ENCODE assay signal across 9 mouse cellular contexts in the genomic region with DNA sequence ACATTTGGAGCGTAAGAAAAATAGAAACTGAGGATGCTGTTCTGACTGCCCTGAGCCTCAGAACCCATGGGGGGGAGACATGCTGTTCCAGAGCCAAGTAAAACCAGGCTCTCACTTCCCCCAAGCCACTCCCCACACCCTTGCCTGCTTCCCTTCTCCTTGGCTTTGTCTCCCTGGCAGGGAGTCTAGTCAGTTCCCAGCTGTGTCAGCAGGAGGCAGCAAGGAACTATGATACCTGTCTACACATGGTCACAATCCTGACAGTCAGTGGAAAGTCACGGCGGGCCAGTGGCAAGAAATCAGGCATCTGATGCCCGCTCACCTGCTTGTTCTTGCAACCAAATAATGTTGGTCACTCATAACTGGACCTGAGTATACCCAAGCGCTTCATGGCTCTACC. TPM values are rescaled to one million over a fixed set of nuclear protein-coding genes. Genes with fewer than 3 reads are reported as not detected.
DNase-seq lines count a peak whose midpoint lies in the region; ATAC-seq and TF ChIP-seq lines count a peak whose summit lies in the region.
"Had no signal": no experiment of that assay in that cellular context is flagged by ENCODE, and none has a peak within 500 bp of the region (broad histone marks: within the 10 kb centered on the region; RNA-seq: fewer than 3 reads in every experiment).

No protein-coding gene starts in this region.

- peak; percentile 33; the same call in 1 of the 2 replicates for TF ChIP-seq CTCF in hindbrain, postnatal 0 days (IDR thresholded peaks at IDR 0.05; ENCODE audit: low read depth)
- TF ChIP-seq CTCF in ES-Bruce4 (IDR thresholded peaks at IDR 0.05; ENCODE audit: low read depth, low read length): peak; percentile 47

- H3K9me3 ChIP-seq in hindbrain, postnatal 0 days (ENCODE audit: low read length): no peaks in the 10 kb centered on the region
- no peaks in the 10 kb centered on the region for H3K9me3 ChIP-seq in hindbrain, embryonic 11.5 days (ENCODE audit: control insufficient read depth, low read length)
- H3K9me3 ChIP-seq in ES-Bruce4 (replicated peaks; ENCODE audit: control insufficient read depth, insufficient read depth, low read length, poor library complexity, severe bottlenecking): no peaks in the 10 kb centered on the region
- H3K9me3 ChIP-seq: heart, embryonic 10.5 days had no signal

- H3K36me3 ChIP-seq in hindbrain, postnatal 0 days (ENCODE audit: insufficient read depth, low read length): no peaks in the 10 kb centered on the region
- H3K36me3 ChIP-seq in hindbrain, embryonic 11.5 days (ENCODE audit: control insufficient read depth, insufficient read depth, low read length): no peaks in the 10 kb centered on the region
- H3K36me3 ChIP-seq in ES-Bruce4 (ENCODE audit: control insufficient read depth, insufficient read depth, low read length, poor library complexity, severe bottlenecking): no peaks in the 10 kb centered on the region
- H3K36me3 ChIP-seq: heart, embryonic 10.5 days had no signal

- H3K4me3 ChIP-seq in hindbrain, postnatal 0 days (ENCODE audit: low read length): no peak overlapping the region
- no peak overlapping the region for H3K4me3 ChIP-seq in hindbrain, embryonic 11.5 days (ENCODE audit: low read depth, low read length)
- H3K4me3 ChIP-seq in ES-Bruce4 (ENCODE audit: low read depth, low read length): no peak overlapping the region
- H3K4me3 ChIP-seq: heart, embryonic 10.5 days had no signal

- DNase-seq in hindbrain, postnatal 0 days (ENCODE audit: low spot score): no peak
- DNase-seq in hindbrain, embryonic 11.5 days (ENCODE audit: low spot score): no peak
- DNase-seq in forelimb bud, embryonic 11.5 days (ENCODE audit: low read depth, low spot score): peak; percentile 32
- peak; percentile 69 to 73 for DNase-seq in kidney, postnatal 4 days
- no peak for DNase-seq in urinary bladder, postnatal 14 days (ENCODE audit: low spot score)
- DNase-seq in adrenal gland, postnatal 25 days: no peak
- no peak for DNase-seq in layer of hippocampus, adult 8-10 months (ENCODE audit: low spot score in 2 of 2)

- H3K9ac ChIP-seq in hindbrain, postnatal 0 days (replicated peaks; ENCODE audit: low read length): no peak overlapping the region
- no peak overlapping the region for H3K9ac ChIP-seq in hindbrain, embryonic 11.5 days (ENCODE audit: low read depth, low read length)
- H3K9ac ChIP-seq in ES-Bruce4 (ENCODE audit: low read depth, poor library complexity, severe bottlenecking): no peak overlapping the region

- no peak for TF ChIP-seq POLR2A in ES-Bruce4 (IDR thresholded peaks at IDR 0.05; ENCODE audit: insufficient read depth, low read length)

- no peak for TF ChIP-seq EP300 in ES-Bruce4 (IDR thresholded peaks at IDR 0.05; ENCODE audit: insufficient read depth, low read depth, low read length)

- WGBS in hindbrain, postnatal 0 days: 60% methylated on average over 5 of the region's 5 CpGs
- WGBS in hindbrain, embryonic 11.5 days: 64% methylated on average over 5 of the region's 5 CpGs

- no peak overlapping the region for H3K4me2 ChIP-seq in hindbrain, postnatal 0 days (ENCODE audit: low read depth, low read length)
- H3K4me2 ChIP-seq in hindbrain, embryonic 11.5 days (replicated peaks; ENCODE audit: low read depth, low read length): no peak overlapping the region

- H3K4me1 ChIP-seq in hindbrain, postnatal 0 days (ENCODE audit: insufficient read depth, low read length): no peaks in the 10 kb centered on the region
- no peaks in the 10 kb centered on the region for H3K4me1 ChIP-seq in hindbrain, embryonic 11.5 days (replicated peaks; ENCODE audit: control insufficient read depth, insufficient read depth, low read length)
- no peaks in the 10 kb centered on the region for H3K4me1 ChIP-seq in ES-Bruce4 (ENCODE audit: control insufficient read depth, insufficient read depth, low read length)
- H3K4me1 ChIP-seq: heart, embryonic 10.5 days had no signal

- no peak overlapping the region for H3K27ac ChIP-seq in hindbrain, postnatal 0 days
- no peak overlapping the region for H3K27ac ChIP-seq in hindbrain, embryonic 11.5 days (ENCODE audit: low read depth, low read length)
- H3K27ac ChIP-seq in ES-Bruce4 (ENCODE audit: insufficient read depth, low read length): no peak overlapping the region
- H3K27ac ChIP-seq: heart, embryonic 10.5 days had no signal

- no peak for ATAC-seq in hindbrain, postnatal 0 days
- no peak for ATAC-seq in hindbrain, embryonic 11.5 days (ENCODE audit: low FRiP score)

- no peaks in the 10 kb centered on the region for H3K27me3 ChIP-seq in hindbrain, postnatal 0 days (ENCODE audit: insufficient read depth, low read length)
- H3K27me3 ChIP-seq in hindbrain, embryonic 11.5 days (ENCODE audit: control insufficient read depth, insufficient read depth, low read length): no peaks in the 10 kb centered on the region
- H3K27me3 ChIP-seq in ES-Bruce4 (ENCODE audit: control insufficient read depth, insufficient read depth, low read length, poor library complexity, severe bottlenecking): no peaks in the 10 kb centered on the region

RNA-seq across cellular contexts. Expression of a gene that starts 14.2 kb away (rescaled TPM):
- total RNA-seq in hindbrain, postnatal 0 days (2014; rRNA removed): 31.4 and 49.0 TPM in 2 replicates
- polyA plus RNA-seq in hindbrain, postnatal 0 days (2015; fragmentation: Nextera tagmentation; extraction: Ambion mirVana): 62.4 and 62.7 TPM in 2 replicates
- 75.6 and 78.7 TPM in 2 replicates for polyA plus RNA-seq in hindbrain, embryonic 11.5 days (2014; fragmentation: Nextera tagmentation; extraction: Ambion mirVana)
- 40.6 and 47.9 TPM in 2 replicates for polyA plus RNA-seq in ES-Bruce4 (2011; ENCODE audit: insufficient read depth, insufficient read length, low read depth, missing spikeins)
- total RNA-seq in adrenal gland, postnatal 25 days (2021): 50.6 and 66.8 TPM in 2 replicates
- 10 to 100 TPM; 24.5 to 31.8 (median 27.5) TPM for total RNA-seq in layer of hippocampus, adult 8-10 months (2022)

RNA-seq across cellular contexts. Expression of a gene that starts 16.0 kb away (rescaled TPM):
- total RNA-seq in hindbrain, postnatal 0 days (2014; rRNA removed): 0.52 and 1.3 TPM in 2 replicates
- 0.98 and 1.4 TPM in 2 replicates for polyA plus RNA-seq in hindbrain, postnatal 0 days (2015; fragmentation: Nextera tagmentation; extraction: Ambion mirVana)
- 0.29 and 1.7 TPM in 2 replicates for polyA plus RNA-seq in hindbrain, embryonic 11.5 days (2014; fragmentation: Nextera tagmentation; extraction: Ambion mirVana)
- polyA plus RNA-seq in ES-Bruce4 (2011; ENCODE audit: insufficient read depth, insufficient read length, low read depth, missing spikeins): 0.19 and 0.78 TPM in 2 replicates
- total RNA-seq in adrenal gland, postnatal 25 days (2021): 3.7 and 3.9 TPM in 2 replicates
- under 1 TPM; 0.11 to 0.39 (median 0.18) TPM for total RNA-seq in layer of hippocampus, adult 8-10 months (2022)
- polyA plus RNA-seq: heart, embryonic 10.5 days had no signal

RNA-seq across cellular contexts. Expression of a gene that starts 24.7 kb away (rescaled TPM):
- total RNA-seq in hindbrain, postnatal 0 days (2014; rRNA removed): 9.3 and 10.0 TPM in 2 replicates
- 23.8 and 23.9 TPM in 2 replicates for polyA plus RNA-seq in hindbrain, postnatal 0 days (2015; fragmentation: Nextera tagmentation; extraction: Ambion mirVana)
- 32.4 and 36.7 TPM in 2 replicates for polyA plus RNA-seq in hindbrain, embryonic 11.5 days (2014; fragmentation: Nextera tagmentation; extraction: Ambion mirVana)
- polyA plus RNA-seq in ES-Bruce4 (2011; ENCODE audit: insufficient read depth, insufficient read length, low read depth, missing spikeins): 20.2 and 22.8 TPM in 2 replicates
- 17.6 and 23.0 TPM in 2 replicates for total RNA-seq in adrenal gland, postnatal 25 days (2021)
- total RNA-seq in layer of hippocampus, adult 8-10 months (2022): 10 to 100 TPM; 13.1 to 16.0 (median 14.5) TPM

RNA-seq across cellular contexts. Expression of a gene that starts 24.8 kb away (rescaled TPM):
- 0.31 TPM in 1 of 2 replicates, not detected in the other for total RNA-seq in hindbrain, postnatal 0 days (2014; rRNA removed)
- 0.19 TPM in 2 replicates for polyA plus RNA-seq in hindbrain, postnatal 0 days (2015; fragmentation: Nextera tagmentation; extraction: Ambion mirVana)
- polyA plus RNA-seq in hindbrain, embryonic 11.5 days (2014; fragmentation: Nextera tagmentation; extraction: Ambion mirVana): 0.08 and 0.15 TPM in 2 replicates
- polyA plus RNA-seq in ES-Bruce4 (2011; ENCODE audit: insufficient read depth, insufficient read length, low read depth, missing spikeins): 0.41 and 0.51 TPM in 2 replicates
- 0.49 TPM in 1 of 2 replicates, not detected in the other for total RNA-seq in adrenal gland, postnatal 25 days (2021)
- total RNA-seq in layer of hippocampus, adult 8-10 months (2022): under 1 TPM in 3 of 4 experiments, not detected in 1; 0.23 to 0.33 (median 0.31) TPM

RNA-seq across cellular contexts. Expression of a gene that starts 31.6 kb away (rescaled TPM):
- total RNA-seq in hindbrain, postnatal 0 days (2014; rRNA removed): 0.26 and 0.58 TPM in 2 replicates
- polyA plus RNA-seq in hindbrain, postnatal 0 days (2015; fragmentation: Nextera tagmentation; extraction: Ambion mirVana): not detected in 2 replicates
- polyA plus RNA-seq in hindbrain, embryonic 11.5 days (2014; fragmentation: Nextera tagmentation; extraction: Ambion mirVana): 0.11 and 0.20 TPM in 2 replicates
- polyA plus RNA-seq in ES-Bruce4 (2011; ENCODE audit: insufficient read depth, insufficient read length, low read depth, missing spikeins): 0.42 TPM in 1 of 2 replicates, not detected in the other
- 0.33 TPM in 1 of 2 replicates, not detected in the other for total RNA-seq in adrenal gland, postnatal 25 days (2021)
- 1 to 10 TPM in 1 of 4 experiments, under 1 TPM in 3; 0.14 to 1.1 (median 0.48) TPM for total RNA-seq in layer of hippocampus, adult 8-10 months (2022)

Comparison
In these comparisons a context has a peak if more than half of its experiments do, and no peak if none do; other contexts are left out.
1. DNase-seq: peak in forelimb bud, embryonic 11.5 days (single experiment) and kidney, postnatal 4 days (2 of 2); none in hindbrain, postnatal 0 days (single experiment), hindbrain, embryonic 11.5 days (single experiment), urinary bladder, postnatal 14 days (single experiment), adrenal gland, postnatal 25 days (single experiment) and layer of hippocampus, adult 8-10 months (0 of 2).